Mouse (Mus musculus): ENCODE measurements at regions not wholly inside any gene's neighbourhood (a gene's known extent, or its start where the extent isn't known, plus 50 kb on each side); places are given as distances from the start of the nearest gene placed in this dataset.

DNA sequence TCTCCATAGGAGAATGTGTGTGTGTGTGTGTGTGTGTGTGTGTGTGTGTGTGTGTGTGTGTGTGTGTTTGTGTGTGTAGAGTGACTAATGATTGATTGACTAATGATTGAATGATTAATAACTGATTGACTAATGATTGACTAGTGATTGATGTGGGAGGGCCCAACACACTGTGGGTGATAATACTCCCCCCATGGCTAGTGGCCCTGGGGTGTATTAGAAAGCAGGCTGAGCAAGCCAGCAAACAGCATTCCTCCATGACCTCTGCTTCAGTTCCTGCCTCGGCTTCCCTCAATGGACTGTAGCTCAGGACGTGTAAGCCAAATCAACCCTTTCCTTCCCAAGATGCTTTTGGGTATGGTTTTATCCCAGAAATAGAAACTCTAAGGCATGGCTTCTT, 114.1 kb upstream of the Rreb1 start:
- no peak overlapping the region for H3K4me3 ChIP-seq (replicated peaks in 1 of 3; ENCODE audit: low read depth in 2 of 3, low read length in 2 of 3, poor library complexity in 1 of 3)
- in situ Hi-C loops (cut with MboI; ENCODE audit: low pct_ligation_motif_present, low pct_unique_long_range_greater_than_20kb, low sequenced_read_pairs) (no loop called here), dilution Hi-C loops (cut with MboI; ENCODE audit: extremely low pct_ligation_motif_present, extremely low pct_unique_long_range_greater_than_20kb, low sequenced_read_pairs) (no loop called here)
- H3K4me2 ChIP-seq (ENCODE audit: insufficient read depth, low read depth, poor library complexity, severe bottlenecking), result no peak overlapping the region
- no peak for TF ChIP-seq MAZ (IDR thresholded peaks at IDR 0.05; ENCODE audit: low read depth, low read length)
- TF ChIP-seq RCOR1 (conservative IDR thresholded peaks at IDR 0.05; ENCODE audit: low read depth, low read length), result no peak
- no peak for TF ChIP-seq MXI1 (IDR thresholded peaks at IDR 0.05; ENCODE audit: low read depth, low read length)
- TF ChIP-seq UBTF (IDR thresholded peaks at IDR 0.05; ENCODE audit: low read depth, low read length), result no peak
- no peak for TF ChIP-seq ZMIZ1 (IDR thresholded peaks at IDR 0.05; ENCODE audit: low read depth, low read length)
- no peak for TF ChIP-seq ETS1 (conservative IDR thresholded peaks at IDR 0.05; ENCODE audit: low read depth, low read length)
- TF ChIP-seq ELF1 (IDR thresholded peaks at IDR 0.05; ENCODE audit: low read depth, low read length), result no peak
- TF ChIP-seq ZNF384 (IDR thresholded peaks at IDR 0.05; ENCODE audit: low read depth, low read length), result no peak
- TF ChIP-seq POLR2AphosphoS2 (IDR thresholded peaks at IDR 0.05; ENCODE audit: low read depth, low read length), result no peak
- TF ChIP-seq ZC3H11A (IDR thresholded peaks at IDR 0.05; ENCODE audit: low read depth, low read length), result no peak
- no peak for TF ChIP-seq CHD2 (IDR thresholded peaks at IDR 0.05; ENCODE audit: low read length)
- no peak for TF ChIP-seq CTCF (conservative IDR thresholded peaks at IDR 0.05 in 1 of 2, IDR thresholded peaks at IDR 0.05 in 1 of 2; ENCODE audit: low read depth in 2 of 2, low read length in 2 of 2)
- TF ChIP-seq MEF2A (IDR thresholded peaks at IDR 0.05; ENCODE audit: borderline replicate concordance, low read depth, low read length), result no peak
- no peak for TF ChIP-seq SIN3A (IDR thresholded peaks at IDR 0.05; ENCODE audit: low read length)
- no peak for DNase-seq (ENCODE audit: extremely low read depth)
- H3K9ac ChIP-seq (ENCODE audit: insufficient read depth, low read depth), result no peak overlapping the region
- no peaks in the 10 kb centered on the region for H3K79me2 ChIP-seq (replicated peaks; ENCODE audit: control insufficient read depth, extremely low read depth, insufficient read depth, poor library complexity, severe bottlenecking)
- H3K4me1 ChIP-seq (ENCODE audit: control insufficient read depth in 1 of 2, insufficient read depth in 2 of 2), result peaks cover 11 to 20% of the 10 kb centered on the region in 2 experiments; a peak in 3 of 4 replicates
- H3K9me3 ChIP-seq (replicated peaks; ENCODE audit: low read length), result no peaks in the 10 kb centered on the region
- no peaks in the 10 kb centered on the region for H3K36me3 ChIP-seq (replicated peaks in 1 of 2; ENCODE audit: control insufficient read depth in 1 of 2, insufficient read depth in 1 of 2, low read length in 1 of 2)
- no peaks in the 10 kb centered on the region for H3K27me3 ChIP-seq (replicated peaks)
- H3K27ac ChIP-seq (ENCODE audit: insufficient read depth, low read depth), result no peak overlapping the region

DNA sequence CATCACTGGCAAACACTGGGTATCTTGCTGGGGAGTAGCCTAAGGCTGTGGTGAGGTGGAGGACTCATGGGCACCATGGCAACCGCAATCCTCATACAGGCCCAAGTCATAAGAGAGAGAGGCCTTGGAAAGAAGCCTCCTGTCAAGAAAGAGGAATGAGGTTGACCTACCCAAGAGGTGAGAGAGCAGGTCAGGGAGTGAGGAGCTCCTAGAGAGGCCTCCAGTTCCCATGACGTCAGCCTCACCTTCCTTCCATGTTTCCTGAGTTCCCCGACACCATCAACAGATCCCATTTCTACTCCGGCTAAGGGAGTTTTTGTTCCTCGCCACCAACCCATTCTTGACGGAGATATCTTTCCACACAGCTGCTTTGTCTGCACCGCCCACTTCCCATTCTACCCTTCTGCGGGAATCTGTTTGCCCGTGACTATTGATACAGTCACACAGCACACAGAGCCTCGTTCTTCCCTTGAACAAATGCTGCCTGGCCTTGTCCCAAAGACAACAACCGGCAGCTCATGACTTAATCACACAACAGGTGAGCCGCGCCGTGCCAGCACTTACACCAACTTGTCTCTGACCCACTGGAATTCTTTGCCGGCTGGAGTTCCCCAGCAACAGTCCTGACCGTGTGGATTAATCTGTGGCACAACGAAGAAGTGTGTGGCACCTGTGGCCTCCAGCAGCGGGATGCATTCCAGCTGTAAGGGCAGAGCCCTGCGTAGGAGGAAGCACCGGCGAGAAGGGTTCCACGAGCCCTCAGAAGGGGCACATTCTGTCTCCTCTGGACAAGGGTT, 111.8 kb upstream of the Rreb1 start:
- in situ Hi-C loops (cut with MboI; ENCODE audit: low pct_ligation_motif_present, low pct_unique_long_range_greater_than_20kb, low sequenced_read_pairs), result no loop called here

More for the DNA sequence above, 111.8 kb upstream of the Rreb1 start:
- H3K27me3 ChIP-seq (replicated peaks), result no peaks in the 10 kb centered on the region
- H3K4me1 ChIP-seq (ENCODE audit: control insufficient read depth in 1 of 2, insufficient read depth in 2 of 2), result peaks cover 2 to 3% of the 10 kb centered on the region in 2 experiments; a peak in 1 of 4 replicates
- no peaks in the 10 kb centered on the region for H3K36me3 ChIP-seq (replicated peaks in 1 of 2; ENCODE audit: control insufficient read depth in 1 of 2, insufficient read depth in 1 of 2, low read length in 1 of 2)
- no peaks in the 10 kb centered on the region for H3K79me2 ChIP-seq (replicated peaks; ENCODE audit: control insufficient read depth, extremely low read depth, insufficient read depth, poor library complexity, severe bottlenecking)
- H3K4me2 ChIP-seq (ENCODE audit: insufficient read depth, low read depth, poor library complexity, severe bottlenecking), result no peak overlapping the region
- no peak overlapping the region for H3K4me3 ChIP-seq (replicated peaks in 1 of 3; ENCODE audit: low read depth in 2 of 3, low read length in 2 of 3, poor library complexity in 1 of 3)
- TF ChIP-seq CHD1 (IDR thresholded peaks at IDR 0.05; ENCODE audit: low read depth, low read length) (no peak), CTCF (conservative IDR thresholded peaks at IDR 0.05 in 1 of 2, IDR thresholded peaks at IDR 0.05 in 1 of 2; ENCODE audit: low read depth in 2 of 2, low read length in 2 of 2) (no peak), GABPA (IDR thresholded peaks at IDR 0.05; ENCODE audit: insufficient replicate concordance, low read depth, low read length) (no peak), UBTF (IDR thresholded peaks at IDR 0.05; ENCODE audit: low read depth, low read length) (no peak), ZNF384 (IDR thresholded peaks at IDR 0.05; ENCODE audit: low read depth, low read length) (no peak), MYC (IDR thresholded peaks at IDR 0.05; ENCODE audit: low read depth, low read length) (no peak), NRF1 (IDR thresholded peaks at IDR 0.05; ENCODE audit: low read depth, low read length) (no peak), EP300 (IDR thresholded peaks at IDR 0.05; ENCODE audit: low read length) (no peak), TCF12 (IDR thresholded peaks at IDR 0.05; ENCODE audit: low read depth, low read length) (no peak), NELFE (IDR thresholded peaks at IDR 0.05; ENCODE audit: low read depth, low read length) (no peak), USF1 (IDR thresholded peaks at IDR 0.05; ENCODE audit: low read depth, low read length) (no peak), SIN3A (IDR thresholded peaks at IDR 0.05; ENCODE audit: low read length) (no peak), MXI1 (IDR thresholded peaks at IDR 0.05; ENCODE audit: low read depth, low read length) (no peak), MAZ (IDR thresholded peaks at IDR 0.05; ENCODE audit: low read depth, low read length) (no peak), ZKSCAN1 (IDR thresholded peaks at IDR 0.05; ENCODE audit: borderline replicate concordance, low read depth, low read length) (no peak), ZMIZ1 (IDR thresholded peaks at IDR 0.05; ENCODE audit: low read depth, low read length) (no peak)
- H3K9me3 ChIP-seq (replicated peaks; ENCODE audit: low read length), result no peaks in the 10 kb centered on the region
- no peak for DNase-seq (ENCODE audit: extremely low read depth)
- H3K9ac ChIP-seq (ENCODE audit: insufficient read depth, low read depth), result no peak overlapping the region
- no peak overlapping the region for H3K27ac ChIP-seq (ENCODE audit: insufficient read depth, low read depth)
- dilution Hi-C loops (cut with MboI; ENCODE audit: extremely low pct_ligation_motif_present, extremely low pct_unique_long_range_greater_than_20kb, low sequenced_read_pairs), result no loop called here
